Mouse (Mus musculus) MEL (cell line): ENCODE data around the gene Map3k3. TPM values are rescaled to one million over a fixed set of nuclear protein-coding genes. Genes with fewer than 3 reads are reported as not detected.

Source experiments
- DNase-seq: peaks from one replicate; pipeline ENCODE4 v3.0.0; 2011; ENCODE audit warnings: low read depth, low spot score
- H3K27ac ChIP-seq: 2 replicates; pipeline ENCODE4 v1.5.1; 2012; ENCODE audit warnings: low read depth, mild to moderate bottlenecking, control low read depth, low read length, moderate library complexity; ENCODE audit not compliant: control insufficient read depth
- H3K27me3 ChIP-seq, 2 experiments: fragments of 150-350 bp in 1 of 2; sonication (generic) in 1 of 2; 2 replicates each; pipeline ENCODE4 v1.6.1; 2012; ENCODE audit warnings: low read length in 2 of 2, mild to moderate bottlenecking in 2 of 2, improper control_type of control experiment in 1 of 2, moderate library complexity in 1 of 2; ENCODE audit not compliant: insufficient read depth in 2 of 2, control insufficient read depth in 1 of 2
- H3K36me3 ChIP-seq, 2 experiments: 2 replicates each; pipeline ENCODE4 v1.6.1; 2012 to 2014; ENCODE audit warnings: low read length in 2 of 2, improper control_type of control experiment in 1 of 2, inconsistent platforms in 1 of 2, mild to moderate bottlenecking in 1 of 2; ENCODE audit not compliant: insufficient read depth in 2 of 2, control insufficient read depth in 1 of 2
- H3K4me1 ChIP-seq, 2 experiments: fragments of 150-350 bp in 1 of 2; sonication (generic) in 1 of 2; 2 replicates each; pipeline ENCODE4 v1.6.1; 2012; ENCODE audit warnings: low read length in 2 of 2, improper control_type of control experiment in 1 of 2, mild to moderate bottlenecking in 1 of 2; ENCODE audit not compliant: insufficient read depth in 2 of 2, control insufficient read depth in 1 of 2
- H3K4me3 ChIP-seq, 2 experiments: fragments of 150-350 bp in 1 of 2; sonication (generic) in 1 of 2; 2 replicates each; pipeline ENCODE4 v1.5.1; 2012; ENCODE audit warnings: low read depth in 2 of 2, low read length in 2 of 2, mild to moderate bottlenecking in 2 of 2, moderate library complexity in 2 of 2, control low read depth in 1 of 2, improper control_type of control experiment in 1 of 2; ENCODE audit not compliant: control insufficient read depth in 1 of 2, insufficient read depth in 1 of 2
- H3K79me2 ChIP-seq: 2 replicates; pipeline ENCODE4 v1.6.1; 2012; ENCODE audit warnings: mild to moderate bottlenecking, low read length, moderate library complexity; ENCODE audit not compliant: control insufficient read depth, poor library complexity, insufficient read depth
- H3K9ac ChIP-seq: 2 replicates; pipeline ENCODE4 v1.6.1; 2012; ENCODE audit warnings: low read depth, mild to moderate bottlenecking, control low read depth, low read length, moderate library complexity; ENCODE audit not compliant: control insufficient read depth, poor library complexity, severe bottlenecking
- H3K9me3 ChIP-seq: fragments of 150-350 bp; sonication (generic); replicated peaks from 2 replicates; pipeline ENCODE4 v1.6.1; 2012; ENCODE audit warnings: mild to moderate bottlenecking, low read length, improper control_type of control experiment, moderate library complexity; ENCODE audit not compliant: insufficient read depth
- BHLHE40 ChIP-seq: IDR thresholded peaks from 2 replicates; pipeline ENCODE4 v1.6.1; 2012; ENCODE audit warnings: low read depth, mild to moderate bottlenecking, inconsistent platforms, low read length, improper control_type of control experiment, borderline replicate concordance
- CHD2 ChIP-seq: IDR thresholded peaks from 2 replicates; pipeline ENCODE4 v1.6.1; 2011; ENCODE audit warnings: low read length, improper control_type of control experiment
- ELF1 ChIP-seq: IDR thresholded peaks from 2 replicates; pipeline ENCODE4 v1.6.1; 2014; ENCODE audit warnings: low read depth, mild to moderate bottlenecking, inconsistent platforms, low read length, improper control_type of control experiment, moderate library complexity
- EP300 ChIP-seq, 2 experiments: IDR thresholded peaks; 2 replicates each; pipeline ENCODE4 v1.6.1; 2011; ENCODE audit warnings: improper control_type of control experiment in 2 of 2, low read length in 2 of 2, low read depth in 1 of 2, mild to moderate bottlenecking in 1 of 2
- ETS1 ChIP-seq: IDR thresholded peaks from 2 replicates; pipeline ENCODE4 v1.6.1; 2012; ENCODE audit warnings: low read depth, mild to moderate bottlenecking, inconsistent platforms, low read length, improper control_type of control experiment, moderate library complexity
- GATA1 ChIP-seq: IDR thresholded peaks from 2 replicates; pipeline ENCODE4 v1.6.1; 2011; ENCODE audit warnings: low read depth, low read length, improper control_type of control experiment
- MAZ ChIP-seq: IDR thresholded peaks from 2 replicates; pipeline ENCODE4 v1.6.1; 2012; ENCODE audit warnings: low read depth, mild to moderate bottlenecking, inconsistent platforms, low read length, improper control_type of control experiment
- MXI1 ChIP-seq: IDR thresholded peaks from 2 replicates; pipeline ENCODE4 v1.6.1; 2011; ENCODE audit warnings: mild to moderate bottlenecking, low read depth, low read length, improper control_type of control experiment
- MYB ChIP-seq: IDR thresholded peaks from 2 replicates; pipeline ENCODE4 v1.6.1; 2011; ENCODE audit warnings: mild to moderate bottlenecking, low read depth, low read length, improper control_type of control experiment
- MYC ChIP-seq: IDR thresholded peaks from 2 replicates; pipeline ENCODE4 v1.6.1; 2011; ENCODE audit warnings: low read depth, mild to moderate bottlenecking, low read length, improper control_type of control experiment, moderate library complexity
- POLR2AphosphoS2 ChIP-seq: IDR thresholded peaks from 2 replicates; pipeline ENCODE4 v1.6.1; 2011; ENCODE audit warnings: low read length, improper control_type of control experiment
- RCOR1 ChIP-seq: IDR thresholded peaks from 2 replicates; pipeline ENCODE4 v1.6.1; 2012; ENCODE audit warnings: low read depth, mild to moderate bottlenecking, inconsistent platforms, low read length, improper control_type of control experiment
- SIN3A ChIP-seq: IDR thresholded peaks from 2 replicates; pipeline ENCODE4 v1.6.1; 2012; ENCODE audit warnings: low read length, improper control_type of control experiment, inconsistent platforms
- SMC3 ChIP-seq: IDR thresholded peaks from 2 replicates; pipeline ENCODE4 v1.6.1; 2011; ENCODE audit warnings: low read depth, low read length, improper control_type of control experiment
- TAL1 ChIP-seq: IDR thresholded peaks from 2 replicates; pipeline ENCODE4 v1.6.1; 2012; ENCODE audit warnings: mild to moderate bottlenecking, inconsistent platforms, low read length, moderate library complexity, mixed read lengths
- TBP ChIP-seq: IDR thresholded peaks from 2 replicates; pipeline ENCODE4 v1.8.0; 2011; ENCODE audit warnings: low read depth, low read length, improper control_type of control experiment
- TCF12 ChIP-seq: IDR thresholded peaks from 2 replicates; pipeline ENCODE4 v1.6.1; 2014; ENCODE audit warnings: low read depth, mild to moderate bottlenecking, inconsistent platforms, low read length, improper control_type of control experiment, moderate library complexity
- UBTF ChIP-seq: IDR thresholded peaks from 2 replicates; pipeline ENCODE4 v1.6.1; 2012; ENCODE audit warnings: low read depth, mild to moderate bottlenecking, inconsistent platforms, low read length, improper control_type of control experiment, moderate library complexity, borderline replicate concordance; ENCODE audit not compliant: insufficient read depth
- ZC3H11A ChIP-seq: IDR thresholded peaks from 2 replicates; pipeline ENCODE4 v1.6.1; 2012; ENCODE audit warnings: low read depth, mild to moderate bottlenecking, inconsistent platforms, low read length, improper control_type of control experiment
- ZMIZ1 ChIP-seq: IDR thresholded peaks from 2 replicates; pipeline ENCODE4 v1.6.1; 2012; ENCODE audit warnings: low read depth, mild to moderate bottlenecking, inconsistent platforms, low read length, improper control_type of control experiment, moderate library complexity
- ZNF384 ChIP-seq: IDR thresholded peaks from 2 replicates; pipeline ENCODE4 v1.6.1; 2012; ENCODE audit warnings: low read depth, mild to moderate bottlenecking, inconsistent platforms, low read length, improper control_type of control experiment
- polyA plus RNA-seq, 2 experiments: library from polyadenylated mRNA; stranded (reverse) in 1 of 2; unstranded in 1 of 2; fragments of >175 nt in 1 of 2; fragments of >200 nt in 1 of 2; gene quantifications; 2 replicates each; pipeline versions ENCODE4 v1.2.1 to v1.2.4; 2012; ENCODE audit warnings: low replicate concordance in 2 of 2, low read depth in 1 of 2; ENCODE audit not compliant: insufficient read length in 2 of 2, insufficient read depth in 1 of 2, missing spikeins in 1 of 2
- total RNA-seq: library from RNA; depleted of rRNA; stranded (reverse); fragments of 300-350 nt; gene quantifications from 2 replicates; pipeline ENCODE4 v1.2.3, GENCODE M21; 2012

The Map3k3 gene
- total and polyA plus RNA-seq, 3 experiments: 10.5 to 14.3 TPM; not detected in 1

- Histone ChIP-seq H3K79me2 (no peaks in the 10 kb centered on the region), H3K4me1 (peaks cover 28 to 51% of the 10 kb centered on the region in 2 experiments), H3K9me3 (no peaks in the 10 kb centered on the region), H3K36me3 (peaks cover 0 to 47% of the 10 kb centered on the region in 2 experiments; a peak in 3 of 4 replicates), H3K9ac (no peak overlapping the region), H3K27ac (no peak overlapping the region), H3K4me3 (no peak overlapping the region), H3K27me3 (no peaks in the 10 kb centered on the region)
- TF ChIP-seq GATA1 (peak; percentile 71), RCOR1 (0 out of 2 replicates have a peak, but pooled peaks have one; percentile 53), TCF12 (peak; percentile 50; the same call in 1 of the 2 replicates), UBTF (no peak), ZMIZ1 (no peak)
- no peak for DNase-seq
Measured at GRCm38 (mm10) chr11:106176372-106176771, 92.0 kb downstream of the Map3k3 start.

DNA sequence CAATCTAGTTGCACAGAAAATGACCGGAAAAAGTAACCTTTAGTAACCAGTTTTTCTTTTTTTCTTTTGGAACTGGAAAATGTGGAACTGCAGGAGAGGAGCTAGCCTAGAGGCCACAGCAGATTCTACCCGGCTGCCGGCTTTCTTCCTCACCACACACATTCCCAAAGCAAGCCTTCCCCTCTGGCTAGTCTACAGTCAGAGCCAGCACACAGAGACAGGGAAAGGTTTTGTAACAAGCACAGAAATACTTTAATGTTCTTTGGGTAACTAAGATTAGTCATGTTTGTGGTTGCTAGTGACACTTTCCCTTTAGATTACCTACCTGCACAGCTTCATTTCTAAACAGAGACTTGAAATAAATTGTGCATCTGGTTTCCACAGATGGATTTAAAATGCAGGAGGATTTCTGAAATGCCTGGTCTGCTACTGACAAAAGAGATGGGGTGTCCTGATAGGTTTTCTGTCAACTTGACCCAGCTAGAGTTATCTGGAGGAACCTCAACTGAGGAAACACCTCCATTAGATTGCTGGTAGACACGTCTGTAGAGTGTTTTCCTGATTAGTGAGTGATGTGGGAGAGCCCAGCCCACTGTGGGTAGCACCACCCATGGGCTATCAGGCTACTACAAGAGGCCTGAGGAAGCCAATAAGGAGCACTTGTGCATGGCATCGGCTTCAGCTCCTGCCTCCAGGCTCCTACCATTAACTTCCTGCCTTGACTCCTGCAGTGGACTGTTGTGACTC is 93.8 kb downstream of the Map3k3 start:
- H3K4me1 ChIP-seq: peaks cover 22 to 41% of the 10 kb centered on the region in 2 experiments
- peak; percentile 77 for DNase-seq
- peak overlapping the region; percentile 16; the same call in 1 of the 2 replicates for H3K9ac ChIP-seq
- TF ChIP-seq BHLHE40 (no peak), TCF12 (peak; percentile 68; the same call in 1 of the 2 replicates), POLR2AphosphoS2 (no peak), ZNF384 (no peak), CHD2 (no peak), EP300 (IDR thresholded peaks at IDR 0.05; ENCODE audit: low read depth in 1 of 2, low read length in 2 of 2) (peak; percentile 55 to 69), SIN3A (peak; percentile 82), GATA1 (peak; percentile 86), SMC3 (no peak), TAL1 (peak; percentile 27; the same call in 1 of the 2 replicates), MYB (no peak), MXI1 (peak; percentile 56; the same call in 1 of the 2 replicates), MYC (0 out of 2 replicates have a peak, but pooled peaks have one; percentile 9), ZC3H11A (no peak), RCOR1 (peak; percentile 72), ZMIZ1 (no peak), ELF1 (no peak), TBP (peak; percentile 38; the same call in 1 of the 2 replicates), ETS1 (peak; percentile 61), MAZ (no peak)
- TF ChIP-seq, all 39 proteins: peak for 10
- Histone ChIP-seq H3K79me2 (no peaks in the 10 kb centered on the region), H3K9me3 (no peaks in the 10 kb centered on the region), H3K27ac (peak overlapping the region; percentile 67), H3K27me3 (no peaks in the 10 kb centered on the region), H3K36me3 (peaks cover 0 to 39% of the 10 kb centered on the region in 2 experiments; a peak in 3 of 4 replicates), H3K4me3 (no peak overlapping the region)
